Mouse (Mus musculus): ENCODE measurements around the gene Tshz3.

DNA sequence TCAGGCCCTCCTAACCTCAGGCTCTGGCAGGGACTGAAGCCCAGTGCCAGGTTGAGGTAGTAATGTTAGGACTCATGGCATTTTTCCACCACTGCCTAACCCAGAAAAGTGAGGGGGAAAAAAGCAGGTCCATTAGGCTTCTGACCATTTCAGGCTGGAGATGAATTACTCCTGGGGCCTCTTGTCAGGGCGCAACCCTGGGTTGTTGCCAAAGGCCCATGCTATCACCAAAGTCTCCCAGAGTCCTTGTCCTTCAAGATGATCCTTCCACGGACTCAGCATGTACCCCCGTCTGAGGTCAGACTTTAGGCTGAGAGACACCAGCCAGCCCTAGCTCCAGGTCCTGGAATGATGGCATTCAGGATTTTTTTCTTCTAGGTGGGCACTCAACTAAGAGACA is 4.8 kb upstream of the Tshz3 start:
- no peak for TF ChIP-seq CTCF (IDR thresholded peaks at IDR 0.05; ENCODE audit: control insufficient read depth, insufficient read depth, insufficient read length)
- no peak for TF ChIP-seq MAX (IDR thresholded peaks at IDR 0.05)
- no peak for TF ChIP-seq MYOD1 (IDR thresholded peaks at IDR 0.05; ENCODE audit: control insufficient read depth, insufficient read length, low read depth)
- TF ChIP-seq FOSL1 (IDR thresholded peaks at IDR 0.05; ENCODE audit: insufficient read depth, low read length, poor library complexity, severe bottlenecking) = no peak

All from C2C12 (cell line).